Mouse (Mus musculus) ovary, postnatal 10 days (tissue): Measurements from ENCODE around the gene Gm3005.
"Not testable (repeated sequence)": the region's sequence is repeated elsewhere in the genome, so short reads cannot be mapped to it uniquely, and the experiment has no call there.

Experiments used
- DNase-seq: peaks from one replicate; pipeline ENCODE4 v3.0.0; 2022; ENCODE audit warnings: low spot score

Gene Gm3005

GRCm38 (mm10) chr14:3427803-3428202 lies at the start of gene Gm3005:
Gene Gm3005 (plus strand): TSS chr14:3428103.
- DNase-seq, result not testable (repeated sequence)

DNA sequence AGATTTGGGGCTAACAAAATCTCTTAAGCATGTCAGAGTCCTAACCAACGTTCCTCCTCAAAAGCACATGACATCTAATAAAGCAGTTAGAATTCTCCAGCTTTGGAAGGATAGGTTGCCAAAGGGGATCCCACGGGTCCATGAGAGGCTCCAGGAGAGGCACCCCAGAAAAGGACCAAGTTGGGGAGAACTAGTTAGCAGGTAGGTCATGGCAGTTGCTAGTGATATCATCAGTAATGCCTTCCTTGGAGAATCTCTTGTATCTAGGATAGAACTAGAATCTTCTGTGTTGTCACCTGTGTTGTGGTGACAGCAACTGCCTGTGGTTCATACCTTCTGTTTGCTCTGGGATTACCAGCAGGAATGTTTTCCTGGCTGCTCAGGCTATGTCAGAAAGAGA lies 33.1 kb upstream of the Gm3005 start, which contains the start of gene Gm10413:
Gm10413 (plus strand) TSS at position 301 of the 400 bp plus-strand sequence.
- not testable (repeated sequence) for DNase-seq

- DNase-seq, result not testable (repeated sequence)
These were observed 15.6 kb upstream of the Gm3005 start, which contains the start of gene Gm10409 for GRCm38 (mm10) chr14:3412314-3412713. Gene Gm10409 (plus strand): TSS chr14:3412614.

- DNase-seq, result not testable (repeated sequence)
These were observed 21.2 kb downstream of the Gm3005 start, which contains the start of gene Gm10408 for GRCm38 (mm10) chr14:3449079-3449478. Gene Gm10408 (plus strand): TSS chr14:3449379.

DNA sequence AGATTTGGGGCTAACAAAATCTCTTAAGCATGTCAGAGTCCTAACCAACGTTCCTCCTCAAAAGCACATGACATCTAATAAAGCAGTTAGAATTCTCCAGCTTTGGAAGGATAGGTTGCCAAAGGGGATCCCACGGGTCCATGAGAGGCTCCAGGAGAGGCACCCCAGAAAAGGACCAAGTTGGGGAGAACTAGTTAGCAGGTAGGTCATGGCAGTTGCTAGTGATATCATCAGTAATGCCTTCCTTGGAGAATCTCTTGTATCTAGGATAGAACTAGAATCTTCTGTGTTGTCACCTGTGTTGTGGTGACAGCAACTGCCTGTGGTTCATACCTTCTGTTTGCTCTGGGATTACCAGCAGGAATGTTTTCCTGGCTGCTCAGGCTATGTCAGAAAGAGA lies 206.3 kb downstream of the Gm3005 start, which contains the start of gene Gm3012:
Gm3012 (plus strand) TSS at position 301 of the 400 bp plus-strand sequence.
- not testable (repeated sequence) for DNase-seq
